Mouse (Mus musculus) splenic B cell, adult 2 months (primary cell): ENCODE data around the gene Phf6.
A peak's percentile ranks its signal among the peaks of the same experiment; 100 is the strongest.
"Not testable (repeated sequence)": the region's sequence is repeated elsewhere in the genome, so short reads cannot be mapped to it uniquely, and the experiment has no call there.

Source experiments
- DNase-seq: peaks from one replicate; pipeline ENCODE4 v3.0.0-alpha.2; 2011; ENCODE audit warnings: low read depth, low spot score
- H3K27me3 ChIP-seq: 2 replicates; pipeline ENCODE4 v1.6.1; 2012; ENCODE audit warnings: mild to moderate bottlenecking, low read length, moderate library complexity, mixed read lengths; ENCODE audit not compliant: control insufficient read depth, poor library complexity, insufficient read depth, severe bottlenecking
- H3K36me3 ChIP-seq: 2 replicates; pipeline ENCODE4 v1.6.1; 2012; ENCODE audit warnings: mild to moderate bottlenecking, low read length, moderate library complexity, mixed read lengths; ENCODE audit not compliant: control insufficient read depth, poor library complexity, insufficient read depth, severe bottlenecking

Gene Phf6

GRCm38 (mm10) chrX:52949713-52950112, 37.6 kb downstream of the Phf6 start:
- H3K36me3 ChIP-seq = peaks cover 3% of the 10 kb centered on the region; the same call in 1 of the 2 replicates
- no peaks in the 10 kb centered on the region for H3K27me3 ChIP-seq
- DNase-seq = peak; percentile 58

GRCm38 (mm10) chrX:52956942-52957341, 44.9 kb downstream of the Phf6 start:
- no peak for DNase-seq
- H3K36me3 ChIP-seq = peaks cover 3% of the 10 kb centered on the region; the same call in 1 of the 2 replicates
- no peaks in the 10 kb centered on the region for H3K27me3 ChIP-seq

- Histone ChIP-seq H3K36me3 (no peaks in the 10 kb centered on the region), H3K27me3 (no peaks in the 10 kb centered on the region)
- no peak for DNase-seq
Measured at GRCm38 (mm10) chrX:52961559-52962110, 49.6 kb downstream of the Phf6 start.

GRCm38 (mm10) chrX:52965149-52965548, 53.1 kb downstream of the Phf6 start:
- H3K36me3 ChIP-seq = no peaks in the 10 kb centered on the region
- H3K27me3 ChIP-seq = no peaks in the 10 kb centered on the region
- no peak for DNase-seq

- DNase-seq = peak; percentile 43
- Histone ChIP-seq H3K36me3 (no peaks in the 10 kb centered on the region), H3K27me3 (no peaks in the 10 kb centered on the region)
Measured at GRCm38 (mm10) chrX:52971211-52972006, 59.3 kb downstream of the Phf6 start.

GRCm38 (mm10) chrX:52972129-52972528, 60.1 kb downstream of the Phf6 start:
- no peaks in the 10 kb centered on the region for H3K27me3 ChIP-seq
- no peak for DNase-seq
- H3K36me3 ChIP-seq = no peaks in the 10 kb centered on the region

- H3K36me3 ChIP-seq = no peaks in the 10 kb centered on the region
- H3K27me3 ChIP-seq = no peaks in the 10 kb centered on the region
- DNase-seq = no peak
Measured at GRCm38 (mm10) chrX:52972680-52973079, 60.6 kb downstream of the Phf6 start.

- Histone ChIP-seq H3K27me3 (no peaks in the 10 kb centered on the region), H3K36me3 (no peaks in the 10 kb centered on the region)
- DNase-seq = no peak
Measured at GRCm38 (mm10) chrX:52978576-52978975, 66.5 kb downstream of the Phf6 start.

- H3K27me3 ChIP-seq = no peaks in the 10 kb centered on the region
Measured at GRCm38 (mm10) chrX:52981378-52981777, 69.3 kb downstream of the Phf6 start.

GRCm38 (mm10) chrX:52987905-52988783, 76.1 kb downstream of the Phf6 start, which contains the start of gene Hprt:
Gene Hprt (plus strand): TSS chrX:52988137.
- peak; percentile 92 for DNase-seq
- no peaks in the 10 kb centered on the region for H3K27me3 ChIP-seq
- no peaks in the 10 kb centered on the region for H3K36me3 ChIP-seq

More at GRCm38 (mm10) chrX:52981378-52981777, 69.3 kb downstream of the Phf6 start:
- no peak for DNase-seq
- H3K36me3 ChIP-seq = no peaks in the 10 kb centered on the region

- not testable (repeated sequence) for H3K27me3 ChIP-seq, H3K36me3 ChIP-seq, DNase-seq
Measured at GRCm38 (mm10) chrX:52994726-52995125, 82.7 kb downstream of the Phf6 start.

- peak; percentile 45 for DNase-seq
- H3K27me3 ChIP-seq, H3K36me3 ChIP-seq: not testable (repeated sequence)
Measured at GRCm38 (mm10) chrX:53004887-53005286, 92.8 kb downstream of the Phf6 start.

GRCm38 (mm10) chrX:53006062-53006461, 94.0 kb downstream of the Phf6 start:
- 0 out of 2 replicates have a peak, but pooled peaks cover 2% of the 10 kb centered on the region for H3K36me3 ChIP-seq
- peak; percentile 84 for DNase-seq
- H3K27me3 ChIP-seq = no peaks in the 10 kb centered on the region
